Mouse (Mus musculus): ENCODE results near the gene Styx. TPM values are rescaled to one million over a fixed set of nuclear protein-coding genes. Genes with fewer than 3 reads are reported as not detected.

The Styx gene
- polyA plus RNA-seq (2012; rRNA removed), result 2.4 and 3.8 TPM in 2 replicates
- 15.5 and 21.3 TPM in 2 replicates for polyA plus RNA-seq (2014; fragmentation: Nextera tagmentation; extraction: Ambion mirVana)

DNA sequence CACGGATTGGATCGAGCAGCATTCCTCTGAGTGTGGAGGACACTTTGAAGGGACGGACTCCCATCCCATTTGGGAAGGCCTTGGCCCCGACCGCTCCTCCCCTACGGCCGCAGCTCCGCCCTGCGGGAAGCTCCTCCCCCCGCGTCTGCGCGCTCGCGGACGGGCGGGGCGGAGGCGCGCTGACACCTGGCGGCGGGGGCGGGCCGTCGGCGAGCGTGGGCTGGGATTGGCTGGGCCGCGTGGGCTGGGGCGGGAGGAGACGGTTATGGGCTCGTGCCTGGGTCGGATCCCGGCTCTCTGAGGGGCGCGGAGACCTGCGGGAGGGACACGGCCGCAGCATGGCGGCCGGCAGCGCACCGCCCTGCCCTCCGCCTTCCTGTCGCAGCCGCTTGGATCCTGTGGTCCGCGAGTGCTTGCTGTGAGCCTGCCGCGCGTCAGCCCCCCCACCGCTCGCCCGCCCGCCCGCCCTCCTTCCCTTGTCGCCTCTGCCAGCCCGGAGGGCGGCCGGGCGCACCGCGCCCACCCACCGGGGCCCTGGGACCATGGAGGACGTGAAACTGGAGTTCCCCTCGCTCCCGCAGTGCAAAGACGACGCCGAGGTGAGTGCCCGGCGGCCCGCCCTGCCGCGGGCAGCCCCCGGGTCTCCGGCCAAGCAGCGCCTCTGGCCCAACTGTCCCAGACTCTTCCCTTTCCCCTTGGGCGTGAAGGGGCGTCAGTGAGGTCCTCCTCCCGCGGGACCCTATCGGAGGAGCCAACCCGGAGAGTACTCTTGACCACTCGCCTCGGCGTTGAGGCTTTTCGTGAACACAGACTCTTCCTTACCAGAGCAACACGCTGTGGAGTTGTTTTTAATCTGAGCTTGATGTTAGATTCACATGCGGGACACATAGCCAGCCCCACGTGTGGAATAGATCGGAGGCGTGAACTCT lies at the start of gene Styx:
TSS of gene Styx (plus strand) at position 163 of the 929 bp plus-strand sequence.
- H3K27ac ChIP-seq, result peak within 1 kb of the TSS; percentile 39
- under 1% methylated on average over 69 of the region's 93 CpGs for WGBS (ENCODE audit: insufficient replicate concordance)
- ATAC-seq (ENCODE audit: insufficient read depth) (peak; percentile 99), DNase-seq (ENCODE audit: low read depth in 3 of 3, low spot score in 3 of 3) (peak; percentile 81 to 86 (median 85))
- H3K27me3 ChIP-seq (ENCODE audit: control insufficient read depth, insufficient read depth, low read length), result no peaks in the 10 kb centered on the region
- peak within 1 kb of the TSS; percentile 90 for H3K9ac ChIP-seq (replicated peaks)
- 0 out of 4 replicates have a peak, but pooled peaks cover 0 to 3% of the 10 kb centered on the region in 2 experiments for H3K4me1 ChIP-seq (replicated peaks; ENCODE audit: control insufficient read depth in 2 of 2, insufficient read depth in 2 of 2, low read length in 1 of 2)
- no peaks in the 10 kb centered on the region for H3K9me3 ChIP-seq (ENCODE audit: control insufficient read depth, low read length)
- peak within 1 kb of the TSS; percentile 86 to 91 for H3K4me3 ChIP-seq (ENCODE audit: insufficient read depth in 1 of 2, low read depth in 2 of 2, low read length in 2 of 2)
- peak within 1 kb of the TSS; percentile 94 for H3K4me2 ChIP-seq (ENCODE audit: low read depth)
- peaks cover 20% of the 10 kb centered on the region for H3K36me3 ChIP-seq (replicated peaks; ENCODE audit: control insufficient read depth, insufficient read depth, low read depth)
- no peak for TF ChIP-seq EP300 (IDR thresholded peaks at IDR 0.05; ENCODE audit: low read depth)
- no peak for TF ChIP-seq CTCF (IDR thresholded peaks at IDR 0.05; ENCODE audit: low read depth)

DNA sequence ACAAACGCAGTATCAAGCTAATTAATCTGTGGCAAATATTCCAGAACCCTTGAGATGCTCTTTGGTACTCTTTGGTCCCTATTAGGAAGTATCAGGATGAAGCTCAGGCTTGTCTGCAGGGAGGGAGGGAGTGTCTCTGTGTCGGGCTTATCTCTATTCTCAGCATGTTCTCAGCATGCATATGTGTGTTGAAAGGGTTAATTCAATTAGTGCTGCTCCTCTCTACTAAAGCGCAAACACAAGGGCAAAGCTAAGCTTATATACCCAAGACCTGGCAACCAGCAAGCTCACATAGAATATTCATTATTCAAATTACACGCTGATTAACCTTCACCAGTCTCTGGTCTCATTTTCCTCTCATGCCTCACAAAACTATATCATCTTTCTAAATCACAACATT lies 47.0 kb upstream of the Styx start:
- Histone ChIP-seq H3K27ac (no peak overlapping the region), H3K4me1 (replicated peaks; ENCODE audit: control insufficient read depth in 2 of 2, insufficient read depth in 2 of 2, low read length in 1 of 2) (peaks cover 0 to 6% of the 10 kb centered on the region in 2 experiments; a peak in 1 of 4 replicates), H3K27me3 (ENCODE audit: control insufficient read depth, insufficient read depth, low read length) (no peaks in the 10 kb centered on the region), H3K4me2 (ENCODE audit: low read depth) (no peak overlapping the region), H3K9ac (replicated peaks) (no peak overlapping the region), H3K9me3 (ENCODE audit: control insufficient read depth, low read length) (no peaks in the 10 kb centered on the region), H3K4me3 (ENCODE audit: insufficient read depth in 1 of 2, low read depth in 2 of 2, low read length in 2 of 2) (no peak overlapping the region), H3K36me3 (replicated peaks; ENCODE audit: control insufficient read depth, insufficient read depth, low read depth) (peaks cover 47% of the 10 kb centered on the region)
- DNase-seq (ENCODE audit: low read depth in 3 of 3, low spot score in 3 of 3) (no peak), ATAC-seq (ENCODE audit: insufficient read depth) (no peak)
- 66% methylated on average over 4 of the region's 4 CpGs for WGBS (ENCODE audit: insufficient replicate concordance)
- TF ChIP-seq EP300 (IDR thresholded peaks at IDR 0.05; ENCODE audit: low read depth) (no peak), CTCF (IDR thresholded peaks at IDR 0.05; ENCODE audit: low read depth) (no peak)

DNA sequence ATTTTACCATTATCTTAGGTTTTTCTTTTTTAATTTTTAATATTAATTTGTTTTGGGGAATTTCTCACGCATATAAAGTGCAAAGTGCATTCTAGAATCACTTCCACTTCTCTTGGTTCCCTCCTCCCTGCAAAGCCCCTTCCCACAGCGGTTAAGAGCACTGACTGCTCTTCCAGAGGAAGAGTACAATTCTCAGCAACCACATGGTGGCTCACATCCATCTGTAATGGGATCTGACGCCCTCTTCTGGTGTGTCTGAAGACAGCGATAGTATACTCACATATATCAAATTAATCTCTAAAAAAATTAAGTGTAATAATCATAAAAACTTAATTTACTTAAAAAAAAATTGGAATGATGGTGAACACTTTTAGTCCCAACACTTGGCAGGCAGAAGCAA lies 46.5 kb upstream of the Styx start:
- no peak overlapping the region for H3K9ac ChIP-seq (replicated peaks)
- H3K36me3 ChIP-seq (replicated peaks; ENCODE audit: control insufficient read depth, insufficient read depth, low read depth), result peaks cover 42% of the 10 kb centered on the region
- H3K27me3 ChIP-seq (ENCODE audit: control insufficient read depth, insufficient read depth, low read length), result no peaks in the 10 kb centered on the region
- H3K4me3 ChIP-seq (ENCODE audit: insufficient read depth in 1 of 2, low read depth in 2 of 2, low read length in 2 of 2), result no peak overlapping the region
- H3K4me1 ChIP-seq (replicated peaks; ENCODE audit: control insufficient read depth in 2 of 2, insufficient read depth in 2 of 2, low read length in 1 of 2), result peaks cover 0 to 6% of the 10 kb centered on the region in 2 experiments; a peak in 1 of 4 replicates
- H3K9me3 ChIP-seq (ENCODE audit: control insufficient read depth, low read length), result no peaks in the 10 kb centered on the region
- TF ChIP-seq CTCF (IDR thresholded peaks at IDR 0.05; ENCODE audit: low read depth), result peak; percentile 13; the same call in 1 of the 2 replicates
- TF ChIP-seq EP300 (IDR thresholded peaks at IDR 0.05; ENCODE audit: low read depth), result no peak
- WGBS (ENCODE audit: insufficient replicate concordance), result 75% methylated on average over 4 of the region's 4 CpGs
- ATAC-seq (ENCODE audit: insufficient read depth), result no peak
- DNase-seq (ENCODE audit: low read depth in 3 of 3, low spot score in 3 of 3), result no peak
- H3K27ac ChIP-seq, result no peak overlapping the region
- H3K4me2 ChIP-seq (ENCODE audit: low read depth), result no peak overlapping the region

DNA sequence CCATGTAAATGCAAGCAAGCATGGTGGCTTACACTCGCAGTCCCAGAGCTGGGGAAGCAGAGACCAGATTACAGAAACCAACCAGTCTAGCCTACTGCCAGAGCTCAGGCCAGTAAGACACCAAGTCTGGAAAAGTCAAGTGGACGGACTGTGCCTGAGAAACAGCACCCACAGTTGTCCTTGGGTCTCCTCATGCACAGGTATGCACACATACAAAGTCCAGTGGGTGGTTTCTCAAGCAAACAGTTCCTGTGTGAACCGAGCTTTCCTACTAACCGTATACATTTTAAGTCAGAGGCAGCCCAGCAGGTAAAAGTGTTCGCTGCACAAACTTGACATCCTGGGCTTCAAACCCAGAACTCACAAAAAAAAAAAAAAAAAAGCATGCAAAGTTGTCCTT lies 45.0 kb upstream of the Styx start:
- DNase-seq (ENCODE audit: low read depth in 3 of 3, low spot score in 3 of 3) (no peak), ATAC-seq (ENCODE audit: insufficient read depth) (no peak)
- Histone ChIP-seq H3K9ac (replicated peaks) (no peak overlapping the region), H3K4me2 (ENCODE audit: low read depth) (no peak overlapping the region), H3K4me3 (ENCODE audit: insufficient read depth in 1 of 2, low read depth in 2 of 2, low read length in 2 of 2) (no peak overlapping the region), H3K36me3 (replicated peaks; ENCODE audit: control insufficient read depth, insufficient read depth, low read depth) (peaks cover 32% of the 10 kb centered on the region), H3K27me3 (ENCODE audit: control insufficient read depth, insufficient read depth, low read length) (no peaks in the 10 kb centered on the region), H3K9me3 (ENCODE audit: control insufficient read depth, low read length) (no peaks in the 10 kb centered on the region), H3K4me1 (replicated peaks; ENCODE audit: control insufficient read depth in 2 of 2, insufficient read depth in 2 of 2, low read length in 1 of 2) (peaks cover 0 to 6% of the 10 kb centered on the region in 2 experiments; a peak in 1 of 4 replicates), H3K27ac (no peak overlapping the region)
- TF ChIP-seq CTCF (IDR thresholded peaks at IDR 0.05; ENCODE audit: low read depth), result no peak
- WGBS (ENCODE audit: insufficient replicate concordance), result 80% methylated on average over 5 of the region's 5 CpGs
